Mouse (Mus musculus): ENCODE measurements around the gene Ifi27l2b. TPM values are rescaled to one million over a fixed set of nuclear protein-coding genes. Genes with fewer than 3 reads are reported as not detected.
"Not testable (repeated sequence)": the region's sequence is repeated elsewhere in the genome, so short reads cannot be mapped to it uniquely, and the experiment has no call there.

The Ifi27l2b gene
- polyA plus RNA-seq, 1 experiment from 2014 or later = not detected

- no peaks in the 10 kb centered on the region for H3K9me3 ChIP-seq
Observed at GRCm38 (mm10) chr12:103481671-103482070, 24.6 kb upstream of the Ifi27l2b start.

GRCm38 (mm10) chr12:103477461-103478015 is 20.5 kb upstream of the Ifi27l2b start:
- WGBS = 81% methylated on average over 7 of the region's 7 CpGs

More at GRCm38 (mm10) chr12:103481671-103482070, 24.6 kb upstream of the Ifi27l2b start:
- no peak for ATAC-seq (ENCODE audit: low FRiP score)
- Histone ChIP-seq H3K9ac (no peak overlapping the region), H3K27ac (no peak overlapping the region), H3K27me3 (no peaks in the 10 kb centered on the region; the same call in 1 of the 2 replicates), H3K4me2 (no peak overlapping the region), H3K4me1 (replicated peaks) (no peaks in the 10 kb centered on the region), H3K4me3 (no peak overlapping the region), H3K36me3 (no peaks in the 10 kb centered on the region)
- WGBS = 87% methylated on average over 5 of the region's 5 CpGs

DNA sequence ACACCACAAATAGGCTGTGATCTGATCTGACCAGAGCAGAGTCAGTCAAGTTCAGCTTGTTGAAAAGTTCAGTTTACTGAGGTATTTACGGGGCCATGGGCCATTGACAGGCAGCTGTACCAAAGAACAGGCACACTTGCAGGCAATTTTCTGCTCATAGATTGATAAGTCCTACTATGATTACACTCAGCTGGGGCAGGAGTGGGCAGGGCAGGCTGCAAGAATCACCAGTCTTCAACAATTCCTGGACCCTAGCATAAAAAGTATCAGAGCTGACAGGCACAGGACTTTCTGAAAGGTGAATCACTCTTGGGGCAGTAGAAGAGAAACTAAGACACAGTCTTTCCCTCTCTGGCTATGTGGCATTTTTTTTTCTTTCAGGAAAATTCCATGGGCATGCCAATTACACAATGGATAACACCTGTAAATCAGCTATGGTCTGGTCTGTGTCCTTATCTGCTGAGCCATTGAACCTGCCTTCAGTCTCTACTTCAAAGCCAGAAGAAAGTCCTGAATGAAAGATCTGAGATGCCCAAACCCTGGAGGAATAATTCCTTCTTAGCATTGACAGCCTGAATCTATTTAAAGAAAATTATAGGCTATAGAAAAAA is 19.9 kb upstream of the Ifi27l2b start:
- Histone ChIP-seq H3K4me3 (no peak overlapping the region), H3K9me3 (no peaks in the 10 kb centered on the region), H3K9ac (no peak overlapping the region), H3K4me1 (replicated peaks) (no peaks in the 10 kb centered on the region), H3K27ac (no peak overlapping the region), H3K36me3 (no peaks in the 10 kb centered on the region), H3K4me2 (no peak overlapping the region), H3K27me3 (no peaks in the 10 kb centered on the region)
- 84% methylated on average over 1 of the region's 1 CpGs for WGBS
- ATAC-seq (ENCODE audit: low FRiP score) = no peak

More at GRCm38 (mm10) chr12:103477461-103478015, 20.5 kb upstream of the Ifi27l2b start:
- ATAC-seq (ENCODE audit: low FRiP score) = no peak
- Histone ChIP-seq H3K36me3 (no peaks in the 10 kb centered on the region), H3K27ac (no peak overlapping the region), H3K4me2 (no peak overlapping the region), H3K4me1 (replicated peaks) (no peaks in the 10 kb centered on the region), H3K9me3 (no peaks in the 10 kb centered on the region), H3K27me3 (no peaks in the 10 kb centered on the region), H3K4me3 (no peak overlapping the region), H3K9ac (no peak overlapping the region)

GRCm38 (mm10) chr12:103474481-103474880 is 17.5 kb upstream of the Ifi27l2b start:
- no peaks in the 10 kb centered on the region for H3K36me3 ChIP-seq
- H3K4me1 ChIP-seq (replicated peaks) = no peaks in the 10 kb centered on the region
- no peaks in the 10 kb centered on the region for H3K9me3 ChIP-seq
- no peak for ATAC-seq (ENCODE audit: low FRiP score)
- 50% methylated on average over 2 of the region's 2 CpGs for whole genome bisulfite sequencing
- H3K27me3 ChIP-seq = no peaks in the 10 kb centered on the region
- H3K4me3 ChIP-seq = no peak overlapping the region
- H3K9ac ChIP-seq = no peak overlapping the region
- no peak overlapping the region for H3K4me2 ChIP-seq
- H3K27ac ChIP-seq = no peak overlapping the region

DNA sequence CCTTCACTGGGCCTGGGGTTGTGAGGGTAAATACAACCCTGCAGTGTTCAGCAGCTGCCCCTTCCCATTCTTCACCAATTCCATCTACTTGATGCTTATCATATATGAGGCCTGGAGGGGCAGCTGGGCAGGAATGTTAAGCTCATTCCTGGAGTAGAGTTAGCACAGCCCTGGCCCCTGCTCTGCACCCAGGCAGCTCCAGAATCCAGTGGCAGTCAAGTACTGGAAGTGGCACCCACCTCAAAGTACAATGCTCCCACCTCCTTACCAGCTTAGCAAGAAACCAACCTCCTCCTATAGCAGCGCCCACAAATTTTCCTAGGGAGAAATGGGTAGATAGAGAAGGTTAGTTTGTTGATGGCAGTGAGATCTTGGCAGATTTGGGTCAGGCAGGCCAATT is 296 bp downstream of the Ifi27l2b start:
- H3K4me3 ChIP-seq; H3K9ac ChIP-seq; H3K4me2 ChIP-seq; ATAC-seq (ENCODE audit: low FRiP score); H3K9me3 ChIP-seq; H3K27ac ChIP-seq; H3K27me3 ChIP-seq; H3K36me3 ChIP-seq; H3K4me1 ChIP-seq (replicated peaks): not testable (repeated sequence)
- no CpG with 5 or more reads among the region's 1 CpGs for WGBS

DNA sequence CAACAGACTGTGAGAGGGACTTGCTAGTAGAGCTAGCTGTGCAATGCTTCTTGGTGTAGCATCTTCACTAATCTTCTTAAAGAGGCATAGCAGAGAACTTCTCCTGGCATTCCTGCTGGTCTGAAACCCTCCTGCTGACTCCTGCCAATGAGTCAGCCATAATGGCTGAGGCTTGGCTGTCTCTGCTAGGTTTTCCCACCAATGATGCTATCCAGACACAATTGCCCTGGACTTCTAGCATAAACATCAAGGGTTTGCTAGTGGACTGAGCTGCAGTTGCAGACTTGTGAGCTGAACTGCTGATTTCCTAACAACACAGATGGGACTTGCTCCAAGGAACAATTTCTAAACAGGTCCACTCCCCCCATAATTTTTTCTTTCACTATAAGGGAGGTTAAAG is 3.7 kb downstream of the Ifi27l2b start:
- no peak overlapping the region for H3K9ac ChIP-seq
- no peaks in the 10 kb centered on the region for H3K9me3 ChIP-seq
- H3K4me3 ChIP-seq = no peak overlapping the region
- H3K4me2 ChIP-seq = no peak overlapping the region
- H3K27me3 ChIP-seq = no peaks in the 10 kb centered on the region
- ATAC-seq (ENCODE audit: low FRiP score) = no peak
- H3K36me3 ChIP-seq = no peaks in the 10 kb centered on the region
- no peak overlapping the region for H3K27ac ChIP-seq
- H3K4me1 ChIP-seq (replicated peaks) = no peaks in the 10 kb centered on the region

DNA sequence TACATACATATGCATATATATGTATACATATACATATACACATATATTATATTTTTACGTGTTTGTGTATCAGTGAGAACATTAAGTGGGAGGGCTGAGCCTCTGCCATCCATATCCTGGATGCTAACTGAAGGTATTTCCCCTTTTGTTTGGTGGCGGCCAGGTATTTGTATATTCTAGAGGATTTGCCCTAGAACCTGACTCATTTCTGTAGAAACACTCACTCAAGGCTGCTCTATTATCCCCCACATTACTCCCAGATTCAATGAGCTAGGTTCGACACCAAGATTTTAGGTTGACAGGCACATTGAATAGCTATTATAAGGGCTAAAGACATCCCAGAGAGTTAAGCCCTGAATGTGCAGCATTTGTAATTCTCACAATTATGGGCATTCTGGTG is 12.0 kb downstream of the Ifi27l2b start:
- WGBS = 84% methylated on average over 3 of the region's 3 CpGs
- Histone ChIP-seq H3K4me3 (no peak overlapping the region), H3K4me2 (no peak overlapping the region), H3K27me3 (no peaks in the 10 kb centered on the region), H3K36me3 (no peaks in the 10 kb centered on the region), H3K9ac (no peak overlapping the region), H3K4me1 (replicated peaks) (no peaks in the 10 kb centered on the region), H3K9me3 (no peaks in the 10 kb centered on the region), H3K27ac (no peak overlapping the region)
- no peak for ATAC-seq (ENCODE audit: low FRiP score)

GRCm38 (mm10) chr12:103444261-103444660 is 12.8 kb downstream of the Ifi27l2b start:
- not testable (repeated sequence) for H3K36me3 ChIP-seq, H3K4me2 ChIP-seq
- 49% methylated on average over 6 of the region's 7 CpGs for WGBS

DNA sequence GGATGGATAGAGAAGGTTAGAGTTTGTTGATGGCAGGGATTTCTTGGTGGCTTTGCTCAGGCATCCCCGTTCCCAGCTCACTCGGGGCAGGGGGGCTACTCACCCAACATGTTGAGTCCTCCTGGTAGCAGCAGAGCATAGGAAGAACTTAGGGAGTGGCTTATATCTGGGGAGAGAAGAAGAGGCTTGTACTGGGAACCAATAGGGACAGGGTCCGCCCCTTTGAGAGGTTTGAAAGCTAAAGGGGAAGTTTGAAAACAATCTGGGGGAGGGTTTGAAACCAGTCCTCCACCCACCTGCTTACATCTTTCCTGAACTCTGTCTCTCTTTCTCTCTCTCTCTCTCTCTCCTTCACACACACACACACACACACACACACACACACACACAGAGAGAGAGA is 13.5 kb downstream of the Ifi27l2b start, which contains the start of gene Ifi27l2a:
Gene Ifi27l2a (minus strand): TSS at position 157 of the 400 bp plus-strand sequence.
- ATAC-seq (ENCODE audit: low FRiP score) = no peak
- H3K36me3 ChIP-seq = no peaks in the 10 kb centered on the region
- no peaks in the 10 kb centered on the region for H3K9me3 ChIP-seq
- no peak within 1 kb of the TSS for H3K4me3 ChIP-seq
- H3K27ac ChIP-seq = no peak within 1 kb of the TSS
- H3K9ac ChIP-seq = no peak within 1 kb of the TSS
- 67% methylated on average over 3 of the region's 3 CpGs for whole genome bisulfite sequencing
- H3K4me2 ChIP-seq = no peak within 1 kb of the TSS
- H3K27me3 ChIP-seq = no peaks in the 10 kb centered on the region
- no peaks in the 10 kb centered on the region for H3K4me1 ChIP-seq (replicated peaks)

More at GRCm38 (mm10) chr12:103444261-103444660, 12.8 kb downstream of the Ifi27l2b start:
- H3K9ac ChIP-seq; H3K27me3 ChIP-seq; H3K4me1 ChIP-seq (replicated peaks); ATAC-seq (ENCODE audit: low FRiP score); H3K4me3 ChIP-seq; H3K9me3 ChIP-seq; H3K27ac ChIP-seq: not testable (repeated sequence)

DNA sequence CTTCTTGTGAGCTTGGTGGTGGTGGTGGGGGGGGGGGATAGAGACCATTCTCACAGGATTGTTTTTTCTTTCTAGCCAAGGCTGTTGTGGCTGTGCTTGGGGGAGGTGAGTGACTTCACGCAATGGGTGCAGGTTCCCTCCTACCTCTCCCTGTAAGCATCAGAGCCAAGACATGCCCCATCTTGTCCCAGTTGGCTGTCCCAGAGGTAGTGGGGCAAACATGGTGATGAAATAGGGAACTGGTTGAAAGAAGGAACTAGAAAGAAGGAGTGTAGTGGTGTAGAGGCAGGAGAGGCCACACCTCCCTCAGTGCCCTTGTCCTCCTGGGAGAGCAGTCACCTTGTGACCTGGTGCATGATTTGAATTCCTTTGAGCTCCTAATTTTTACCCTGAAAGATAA is 19.4 kb downstream of the Ifi27l2b start:
- Histone ChIP-seq H3K9ac (no peak overlapping the region), H3K4me2 (no peak overlapping the region), H3K9me3 (no peaks in the 10 kb centered on the region), H3K4me1 (replicated peaks) (no peaks in the 10 kb centered on the region), H3K27ac (no peak overlapping the region), H3K27me3 (no peaks in the 10 kb centered on the region), H3K4me3 (no peak overlapping the region), H3K36me3 (no peaks in the 10 kb centered on the region)
- WGBS = 100% methylated on average over 1 of the region's 1 CpGs
- no peak for ATAC-seq (ENCODE audit: low FRiP score)

GRCm38 (mm10) chr12:103434861-103435260 is 22.2 kb downstream of the Ifi27l2b start:
- Histone ChIP-seq H3K9ac (no peak overlapping the region), H3K4me2 (no peak overlapping the region), H3K27me3 (no peaks in the 10 kb centered on the region), H3K4me3 (no peak overlapping the region), H3K4me1 (replicated peaks) (no peaks in the 10 kb centered on the region), H3K9me3 (no peaks in the 10 kb centered on the region), H3K27ac (no peak overlapping the region), H3K36me3 (no peaks in the 10 kb centered on the region)
- ATAC-seq (ENCODE audit: low FRiP score) = no peak

GRCm38 (mm10) chr12:103433986-103434731 is 22.9 kb downstream of the Ifi27l2b start, which contains the start of gene Ifi27:
TSS of gene Ifi27 (plus strand) at chr12:103434211.
- Histone ChIP-seq H3K36me3 (no peaks in the 10 kb centered on the region), H3K4me1 (replicated peaks) (no peaks in the 10 kb centered on the region), H3K4me2 (no peak within 1 kb of the TSS), H3K27me3 (no peaks in the 10 kb centered on the region), H3K4me3 (no peak within 1 kb of the TSS), H3K9ac (no peak within 1 kb of the TSS), H3K27ac (no peak within 1 kb of the TSS), H3K9me3 (no peaks in the 10 kb centered on the region)
- ATAC-seq (ENCODE audit: low FRiP score) = no peak
- 80% methylated on average over 8 of the region's 8 CpGs for WGBS
